Mouse (Mus musculus) erythroid progenitor cell, adult 5-6 weeks (primary cell): ENCODE measurements around the gene H2al3. TPM values are rescaled to one million over a fixed set of nuclear protein-coding genes. Genes with fewer than 3 reads are reported as not detected.

Experiments
- ATAC-seq: replicated peaks from 2 replicates; pipeline ENCODE4 v1.8.0; 2016; ENCODE audit warnings: moderate number of reproducible peaks, mild to moderate bottlenecking, moderate TSS enrichment, inconsistent platforms; ENCODE audit not compliant: poor library complexity, low FRiP score, severe bottlenecking
- total RNA-seq, 2 experiments: library from RNA; stranded (forward) in 1 of 2; stranded (reverse) in 1 of 2; fragments of 150-400 nt in 1 of 2; fragments of 186-747, 209-891 nt in 1 of 2; gene quantifications; 2 replicates each; pipeline versions ENCODE4 v1.2.3 to v1.2.4; 2015 to 2017; ENCODE audit warnings: low replicate concordance in 2 of 2

H2al3 gene
- total RNA-seq (2015; ENCODE audit: low replicate concordance) = not detected in 2 replicates
- not detected in 2 replicates for total RNA-seq (2017; ENCODE audit: low replicate concordance)

- no peak for ATAC-seq
Observed at GRCm38 (mm10) chrX:9849403-9849802, at the start of gene H2al3. Gene H2al3 (plus strand): TSS chrX:9849703.

GRCm38 (mm10) chrX:9810101-9810500 lies 39.4 kb upstream of the H2al3 start:
- ATAC-seq = no peak

- no peak for ATAC-seq
Observed at GRCm38 (mm10) chrX:9812469-9812868, 37.0 kb upstream of the H2al3 start.

GRCm38 (mm10) chrX:9834779-9835178 lies 14.7 kb upstream of the H2al3 start:
- no peak for ATAC-seq

GRCm38 (mm10) chrX:9846628-9847027 lies 2.9 kb upstream of the H2al3 start, which contains the start of gene Hypm:
Gene Hypm (plus strand): TSS chrX:9846928.
- ATAC-seq = no peak

- ATAC-seq = no peak
Observed at GRCm38 (mm10) chrX:9861859-9862258, 12.4 kb downstream of the H2al3 start.

GRCm38 (mm10) chrX:9875519-9875918 lies 26.0 kb downstream of the H2al3 start:
- ATAC-seq = no peak

GRCm38 (mm10) chrX:9885322-9885721 lies 35.8 kb downstream of the H2al3 start, which contains the start of gene Sytl5:
Gene Sytl5 (plus strand): TSS chrX:9885622.
- ATAC-seq = no peak

Other genes starting within 250 kb of the H2al3 start
- gene Dynlt3, start 186.7 kb upstream of the H2al3 start, total RNA-seq (2015; ENCODE audit: low replicate concordance) = 9.2 and 14.4 TPM in 2 replicates
- gene Dynlt3, start 186.7 kb upstream of the H2al3 start, total RNA-seq (2017; ENCODE audit: low replicate concordance) = 12.3 and 18.7 TPM in 2 replicates
- not detected in 2 replicates for gene Hypm, start 2.8 kb upstream of the H2al3 start, total RNA-seq (2015; ENCODE audit: low replicate concordance)
- not detected in 2 replicates for gene Hypm, start 2.8 kb upstream of the H2al3 start, total RNA-seq (2017; ENCODE audit: low replicate concordance)
- gene Sytl5, start 35.9 kb downstream of the H2al3 start, total RNA-seq (2015; ENCODE audit: low replicate concordance) = not detected in 2 replicates
- not detected in 2 replicates for gene Sytl5, start 35.9 kb downstream of the H2al3 start, total RNA-seq (2017; ENCODE audit: low replicate concordance)